Mouse (Mus musculus) kidney, embryonic 16.5 days (tissue): ENCODE measurements around the gene Duoxa1. TPM values are rescaled to one million over a fixed set of nuclear protein-coding genes. Genes with fewer than 3 reads are reported as not detected.
A peak's percentile ranks its signal among the peaks of the same experiment; 100 is the strongest.

Experiments used
- ATAC-seq: fragments of 200-750 bp; cut with Nextera tagmentation; 2 replicates; pipeline ENCODE4 v1.8.0; 2017; ENCODE audit warnings: moderate TSS enrichment; ENCODE audit not compliant: low FRiP score, low TSS enrichment
- H3K27ac ChIP-seq: fragments of 300-500 bp; sonication (generic); 2 replicates; pipeline ENCODE4 v1.5.1; 2014; ENCODE audit warnings: low read length
- H3K27me3 ChIP-seq: fragments of 300-500 bp; sonication (generic); 2 replicates; pipeline ENCODE4 v1.6.1; 2014; ENCODE audit warnings: low read length, control low read depth, mixed read lengths; ENCODE audit not compliant: insufficient read depth
- H3K36me3 ChIP-seq: fragments of 300-500 bp; sonication (generic); 2 replicates; pipeline ENCODE4 v1.6.1; 2014; ENCODE audit warnings: low read length, control low read depth, mixed read lengths; ENCODE audit not compliant: insufficient read depth
- H3K4me1 ChIP-seq: fragments of 300-500 bp; sonication (generic); 2 replicates; pipeline ENCODE4 v1.6.1; 2014; ENCODE audit warnings: low read length, control low read depth, mixed read lengths; ENCODE audit not compliant: insufficient read depth
- H3K4me2 ChIP-seq: fragments of 300-500 bp; sonication (generic); replicated peaks from 2 replicates; pipeline ENCODE4 v1.6.1; 2014; ENCODE audit warnings: low read depth, low read length
- H3K4me3 ChIP-seq: fragments of 300-500 bp; sonication (generic); 2 replicates; pipeline ENCODE4 v1.5.1; 2014; ENCODE audit warnings: mild to moderate bottlenecking, low read length
- H3K9ac ChIP-seq: fragments of 300-500 bp; sonication (generic); replicated peaks from 2 replicates; pipeline ENCODE4 v1.6.1; 2014; ENCODE audit warnings: low read length
- H3K9me3 ChIP-seq: fragments of 300-500 bp; sonication (generic); 2 replicates; pipeline ENCODE4 v1.6.1; 2016; ENCODE audit warnings: low read length, control low read depth
- WGBS: fragments of 180-500 bp; shearing (Covaris S2); extraction: QIAGEN DNeasy Blood & Tissue Kit; methylation state at CpG from one replicate; pipeline ENCODE4 v1.1.7; 2014; 5-methylcytosine and 5-hydroxymethylcytosine counted together
- polyA plus RNA-seq: library from polyadenylated mRNA; unstranded; fragments of >200 nt; fragmentation: Nextera tagmentation; extraction: Ambion mirVana; gene quantifications from 2 replicates; pipeline ENCODE4 v1.2.1, GENCODE M21; 2015

Gene Duoxa1
- polyA plus RNA-seq, 1 experiment from 2014 or later: 0.15 TPM

GRCm38 (mm10) chr2:122311561-122311960, 2.0 kb downstream of the Duoxa1 start:
- peaks cover 78% of the 10 kb centered on the region for H3K27me3 ChIP-seq
- ATAC-seq: no peak

DNA sequence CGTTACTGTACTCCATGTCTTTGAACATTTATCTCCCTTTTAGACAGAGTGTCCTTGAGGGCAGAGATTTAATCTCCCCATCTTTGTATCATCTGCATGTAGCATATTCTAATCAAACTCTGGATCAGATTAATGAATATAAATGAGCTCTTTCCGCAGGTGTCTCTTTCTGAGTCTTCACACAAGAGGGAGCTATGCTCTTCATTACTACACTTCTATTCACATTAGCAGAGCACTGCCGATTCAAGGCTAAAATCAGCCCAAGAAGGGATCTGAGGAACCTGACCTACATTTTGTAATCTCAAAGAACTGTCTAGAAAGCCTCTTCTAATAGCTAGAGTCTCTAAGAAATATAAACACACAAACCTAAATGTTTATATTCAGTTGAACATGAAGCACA, 3.9 kb downstream of the Duoxa1 start:
- no peaks in the 10 kb centered on the region for H3K9me3 ChIP-seq
- 39% methylated on average over 3 of the region's 3 CpGs for WGBS
- H3K36me3 ChIP-seq: no peaks in the 10 kb centered on the region
- H3K27ac ChIP-seq: no peak overlapping the region
- no peak overlapping the region for H3K9ac ChIP-seq
- ATAC-seq: no peak
- peaks cover 7% of the 10 kb centered on the region for H3K4me1 ChIP-seq
- H3K4me2 ChIP-seq: no peak overlapping the region
- H3K4me3 ChIP-seq: no peak overlapping the region
- H3K27me3 ChIP-seq: peaks cover 78% of the 10 kb centered on the region

More at GRCm38 (mm10) chr2:122311561-122311960, 2.0 kb downstream of the Duoxa1 start:
- Histone ChIP-seq H3K27ac (no peak overlapping the region), H3K4me2 (no peak overlapping the region), H3K9me3 (no peaks in the 10 kb centered on the region), H3K4me3 (no peak overlapping the region), H3K9ac (no peak overlapping the region), H3K4me1 (peaks cover 7% of the 10 kb centered on the region), H3K36me3 (no peaks in the 10 kb centered on the region)
- 51% methylated on average over 2 of the region's 2 CpGs for WGBS

DNA sequence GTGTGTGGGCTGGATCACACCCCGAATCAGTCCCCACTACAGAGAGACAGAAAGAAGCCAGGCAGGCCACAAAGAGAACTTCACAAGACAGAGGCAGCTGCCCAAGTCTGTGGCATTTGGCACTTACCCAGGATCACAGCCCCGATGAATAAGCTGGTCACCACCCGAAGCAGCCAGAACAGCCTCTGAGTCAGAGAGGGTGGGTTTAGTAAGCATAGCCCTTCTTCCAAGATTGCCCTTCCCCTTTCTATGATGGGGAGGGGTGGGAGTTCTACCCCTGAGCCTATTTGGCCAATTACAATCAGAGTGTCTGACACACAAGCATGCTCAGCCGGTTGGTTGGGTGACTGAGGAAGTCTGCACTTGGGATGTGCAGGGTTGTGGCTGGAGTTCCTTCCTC, 7.3 kb downstream of the Duoxa1 start:
- no peaks in the 10 kb centered on the region for H3K9me3 ChIP-seq
- H3K36me3 ChIP-seq: no peaks in the 10 kb centered on the region
- H3K9ac ChIP-seq: no peak overlapping the region
- no peak overlapping the region for H3K4me2 ChIP-seq
- no peak overlapping the region for H3K4me3 ChIP-seq
- peaks cover 6% of the 10 kb centered on the region; the same call in 1 of the 2 replicates for H3K4me1 ChIP-seq
- peaks cover 76% of the 10 kb centered on the region for H3K27me3 ChIP-seq
- ATAC-seq: no peak
- 48% methylated on average over 4 of the region's 4 CpGs for WGBS
- no peak overlapping the region for H3K27ac ChIP-seq

DNA sequence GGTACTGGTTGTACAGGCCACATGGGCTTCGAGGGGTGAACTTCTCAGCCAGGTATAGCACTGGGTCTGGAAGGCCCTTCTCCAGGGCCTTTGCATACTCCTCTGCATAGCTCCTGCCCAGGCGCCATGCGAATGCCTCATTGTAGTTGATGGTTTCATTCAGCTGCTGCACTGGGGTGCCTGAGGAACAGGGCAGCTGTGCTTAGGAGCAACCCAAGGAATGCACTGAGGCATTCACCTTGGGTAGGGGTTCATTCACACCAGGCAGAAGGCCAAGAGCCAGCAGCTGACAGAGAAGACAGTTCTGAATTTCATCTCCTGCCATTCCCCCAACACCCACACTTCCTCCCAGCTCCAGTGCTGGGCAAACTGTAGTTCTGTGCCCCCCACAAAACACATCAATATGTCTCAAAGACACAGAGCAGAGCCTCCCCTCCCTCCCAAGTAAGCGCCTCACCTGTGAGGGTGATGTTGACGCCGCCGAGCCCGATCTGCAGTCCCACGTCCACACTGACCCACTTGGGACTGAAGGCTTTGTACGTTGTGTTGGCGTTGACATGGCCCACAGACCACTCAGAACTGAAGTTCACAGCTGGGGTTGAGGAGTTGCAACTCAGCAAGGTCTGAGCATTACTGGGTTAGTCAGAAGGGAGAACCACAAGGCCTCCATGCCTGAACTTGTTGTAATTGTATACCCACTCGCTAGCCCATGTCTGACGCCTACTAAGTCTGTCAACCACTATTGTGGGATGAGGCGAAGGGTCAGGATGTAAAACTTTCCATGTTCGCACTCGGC, 8.2 kb downstream of the Duoxa1 start:
- Histone ChIP-seq H3K27me3 (peaks cover 76% of the 10 kb centered on the region), H3K27ac (no peak overlapping the region), H3K9me3 (no peaks in the 10 kb centered on the region), H3K4me2 (no peak overlapping the region), H3K4me3 (no peak overlapping the region), H3K9ac (no peak overlapping the region), H3K36me3 (no peaks in the 10 kb centered on the region), H3K4me1 (peaks cover 10% of the 10 kb centered on the region)
- WGBS: 80% methylated on average over 16 of the region's 16 CpGs
- no peak for ATAC-seq

- no peaks in the 10 kb centered on the region for H3K9me3 ChIP-seq
- H3K27me3 ChIP-seq: peaks cover 80% of the 10 kb centered on the region
- no peak for ATAC-seq
- WGBS: 90% methylated on average over 6 of the region's 6 CpGs
- no peaks in the 10 kb centered on the region for H3K36me3 ChIP-seq
- no peak overlapping the region for H3K27ac ChIP-seq
- no peak overlapping the region for H3K9ac ChIP-seq
- no peak overlapping the region for H3K4me2 ChIP-seq
- no peak overlapping the region for H3K4me3 ChIP-seq
- peaks cover 10% of the 10 kb centered on the region for H3K4me1 ChIP-seq
These were observed 9.0 kb downstream of the Duoxa1 start for GRCm38 (mm10) chr2:122304544-122304943.

DNA sequence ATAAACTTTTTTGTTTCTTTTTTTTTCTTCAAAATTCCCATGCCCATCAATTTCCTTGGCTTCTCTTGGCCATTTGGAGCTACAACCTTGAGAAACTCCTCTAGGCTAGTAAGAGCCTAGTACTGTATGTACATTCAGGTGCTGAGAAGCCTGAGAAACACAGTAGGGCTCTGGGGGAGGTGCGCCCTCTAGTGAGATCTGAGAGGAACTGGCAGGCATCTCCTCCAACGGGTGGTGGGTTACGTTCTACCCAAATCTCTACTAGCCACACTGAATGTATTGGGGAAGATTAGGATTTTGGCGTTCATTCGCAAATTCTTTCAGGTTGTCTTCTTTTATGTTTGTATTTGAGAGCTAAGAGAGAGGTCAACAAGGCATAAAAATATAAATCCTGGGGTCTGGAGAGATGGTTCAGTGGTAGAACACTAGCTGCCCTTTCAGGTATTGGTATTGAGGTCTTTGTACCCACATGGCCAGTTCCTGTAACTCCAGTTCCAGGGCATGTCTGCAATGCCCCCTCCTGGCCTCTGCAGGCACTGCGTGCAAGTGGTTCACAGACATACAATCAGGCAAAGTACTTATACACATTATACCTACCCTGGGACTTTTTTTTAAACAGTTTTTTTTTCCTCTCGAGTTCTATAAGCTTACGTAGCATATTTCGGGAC, 10.8 kb downstream of the Duoxa1 start:
- peaks cover 19% of the 10 kb centered on the region for H3K4me1 ChIP-seq
- H3K27me3 ChIP-seq: peaks cover 85% of the 10 kb centered on the region
- no peaks in the 10 kb centered on the region for H3K36me3 ChIP-seq
- no peaks in the 10 kb centered on the region for H3K9me3 ChIP-seq
- H3K27ac ChIP-seq: no peak overlapping the region
- peak; percentile 49; the same call in 1 of the 2 replicates for ATAC-seq
- no peak overlapping the region for H3K4me2 ChIP-seq
- 12% methylated on average over 9 of the region's 9 CpGs for WGBS
- H3K9ac ChIP-seq: no peak overlapping the region
- H3K4me3 ChIP-seq: no peak overlapping the region

DNA sequence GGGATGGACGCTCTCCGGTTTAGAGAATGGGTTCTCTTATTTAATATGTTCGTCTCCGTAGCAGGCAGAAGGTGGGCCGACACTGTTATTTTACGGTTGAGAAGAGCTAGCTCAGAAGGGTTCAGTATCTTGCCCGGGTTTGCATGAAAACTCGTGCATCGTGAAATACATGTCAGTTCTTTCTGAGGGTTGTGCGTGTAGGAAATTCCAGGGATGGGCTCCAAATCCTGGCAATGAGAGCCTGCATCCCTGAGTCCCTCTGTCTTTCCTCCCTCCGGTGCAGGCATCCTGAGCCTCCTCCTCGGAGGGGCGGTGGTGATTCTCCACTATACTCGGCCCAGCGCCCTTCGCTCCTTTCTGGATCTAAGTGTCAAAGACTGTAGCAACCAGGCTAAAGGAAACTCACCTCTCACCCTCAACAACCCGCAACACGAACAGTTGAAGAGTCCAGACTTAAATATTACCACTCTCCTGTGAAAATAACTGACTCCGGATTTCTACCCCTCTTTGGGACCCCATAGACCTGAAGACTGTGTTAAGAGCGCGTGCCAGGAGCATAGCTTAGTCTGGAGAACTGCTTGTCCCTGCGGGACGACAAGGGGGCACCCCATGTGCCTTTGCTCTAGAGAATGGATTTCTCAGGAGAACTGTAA, 11.5 kb downstream of the Duoxa1 start:
- Histone ChIP-seq H3K4me1 (peaks cover 24% of the 10 kb centered on the region), H3K9ac (no peak overlapping the region), H3K9me3 (no peaks in the 10 kb centered on the region), H3K27ac (no peak overlapping the region), H3K4me3 (peak overlapping the region; percentile 43), H3K27me3 (peaks cover 85% of the 10 kb centered on the region), H3K36me3 (no peaks in the 10 kb centered on the region), H3K4me2 (peak overlapping the region; percentile 56)
- no peak for ATAC-seq
- WGBS: 7% methylated on average over 23 of the region's 23 CpGs

- ATAC-seq: peak; percentile 10; the same call in 1 of the 2 replicates
- Histone ChIP-seq H3K4me1 (peaks cover 28% of the 10 kb centered on the region), H3K27me3 (peaks cover 86% of the 10 kb centered on the region), H3K9me3 (no peaks in the 10 kb centered on the region), H3K9ac (peak overlapping the region; percentile 18; the same call in 1 of the 2 replicates), H3K36me3 (no peaks in the 10 kb centered on the region), H3K27ac (no peak overlapping the region), H3K4me2 (peak overlapping the region; percentile 56), H3K4me3 (peak overlapping the region; percentile 43)
- 1% methylated on average over 45 of the region's 48 CpGs for WGBS
These were observed 12.2 kb downstream of the Duoxa1 start for GRCm38 (mm10) chr2:122301081-122301920.

- 5% methylated on average over 14 of the region's 14 CpGs for WGBS
- Histone ChIP-seq H3K9ac (no peak overlapping the region), H3K4me2 (peak overlapping the region; percentile 56), H3K36me3 (no peaks in the 10 kb centered on the region), H3K27ac (no peak overlapping the region), H3K27me3 (peaks cover 87% of the 10 kb centered on the region), H3K4me1 (peaks cover 28% of the 10 kb centered on the region), H3K4me3 (0 out of 2 replicates have a peak overlapping the region, but pooled peaks have one; percentile 43), H3K9me3 (no peaks in the 10 kb centered on the region)
- ATAC-seq: no peak
These were observed 12.9 kb downstream of the Duoxa1 start for GRCm38 (mm10) chr2:122300656-122301020.
